Mouse (Mus musculus): ENCODE measurements around the gene Tcp10c. TPM values are rescaled to one million over a fixed set of nuclear protein-coding genes. Genes with fewer than 3 reads are reported as not detected.
"Not testable (repeated sequence)": the region's sequence is repeated elsewhere in the genome, so short reads cannot be mapped to it uniquely, and the experiment has no call there.

Gene Tcp10c
- polyA plus RNA-seq, 1 experiment from 2014 or later = not detected

- H3K4me1 ChIP-seq (ENCODE audit: control insufficient read depth, insufficient read depth, low read length); H3K9ac ChIP-seq (replicated peaks; ENCODE audit: low read length); H3K27me3 ChIP-seq (ENCODE audit: control insufficient read depth, insufficient read depth, low read length); H3K4me3 ChIP-seq (ENCODE audit: low read depth, low read length); H3K4me2 ChIP-seq (ENCODE audit: low read depth, low read length); ATAC-seq (replicated peaks; ENCODE audit: insufficient number of reproducible peaks, low FRiP score, low TSS enrichment, low read depth); H3K9me3 ChIP-seq (replicated peaks; ENCODE audit: control insufficient read depth, low read length); H3K27ac ChIP-seq (replicated peaks; ENCODE audit: low read depth, low read length); DNase-seq (ENCODE audit: low spot score); H3K36me3 ChIP-seq (replicated peaks; ENCODE audit: control insufficient read depth, insufficient read depth, low read depth, low read length): not testable (repeated sequence)
- 84% methylated on average over 4 of the region's 5 CpGs for WGBS
Measured at GRCm38 (mm10) chr17:13399961-13400360, 45.6 kb downstream of the Tcp10c start.

DNA sequence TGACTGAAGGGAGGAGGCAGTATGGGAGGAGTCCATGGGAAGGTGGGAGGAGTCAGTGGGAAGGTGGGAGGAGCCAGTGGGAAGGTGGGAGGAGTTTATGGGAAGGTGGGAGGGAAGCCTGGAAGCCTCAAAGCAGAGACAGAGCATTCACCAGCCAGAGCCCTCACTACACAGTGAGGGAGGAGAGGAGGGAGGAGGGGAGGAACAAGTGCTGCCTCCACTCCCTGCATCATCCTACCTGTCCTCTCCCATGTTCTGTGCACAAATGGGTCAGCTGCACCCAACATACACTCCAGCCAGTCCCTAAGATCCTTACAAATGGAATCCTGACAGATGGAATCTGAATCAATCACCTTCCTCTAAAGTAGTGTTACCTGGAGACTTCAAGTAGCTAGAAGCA is 47.7 kb downstream of the Tcp10c start:
- H3K9ac ChIP-seq (replicated peaks; ENCODE audit: low read length); DNase-seq (ENCODE audit: low spot score); H3K4me3 ChIP-seq (ENCODE audit: low read depth, low read length); H3K27me3 ChIP-seq (ENCODE audit: control insufficient read depth, insufficient read depth, low read length); H3K27ac ChIP-seq (replicated peaks; ENCODE audit: low read depth, low read length); H3K4me2 ChIP-seq (ENCODE audit: low read depth, low read length); ATAC-seq (replicated peaks; ENCODE audit: insufficient number of reproducible peaks, low FRiP score, low TSS enrichment, low read depth); H3K4me1 ChIP-seq (ENCODE audit: control insufficient read depth, insufficient read depth, low read length); H3K9me3 ChIP-seq (replicated peaks; ENCODE audit: control insufficient read depth, low read length); H3K36me3 ChIP-seq (replicated peaks; ENCODE audit: control insufficient read depth, insufficient read depth, low read depth, low read length): not testable (repeated sequence)

GRCm38 (mm10) chr17:13403527-13404131 is 49.3 kb downstream of the Tcp10c start:
- H3K4me2 ChIP-seq (ENCODE audit: low read depth, low read length); H3K9me3 ChIP-seq (replicated peaks; ENCODE audit: control insufficient read depth, low read length); H3K36me3 ChIP-seq (replicated peaks; ENCODE audit: control insufficient read depth, insufficient read depth, low read depth, low read length); H3K27ac ChIP-seq (replicated peaks; ENCODE audit: low read depth, low read length); H3K9ac ChIP-seq (replicated peaks; ENCODE audit: low read length); DNase-seq (ENCODE audit: low spot score); H3K4me3 ChIP-seq (ENCODE audit: low read depth, low read length); H3K27me3 ChIP-seq (ENCODE audit: control insufficient read depth, insufficient read depth, low read length); ATAC-seq (replicated peaks; ENCODE audit: insufficient number of reproducible peaks, low FRiP score, low TSS enrichment, low read depth); H3K4me1 ChIP-seq (ENCODE audit: control insufficient read depth, insufficient read depth, low read length): not testable (repeated sequence)
- 78% methylated on average over 5 of the region's 5 CpGs for WGBS

GRCm38 (mm10) chr17:13406023-13406422 is 51.7 kb downstream of the Tcp10c start:
- not testable (repeated sequence) for H3K4me2 ChIP-seq (ENCODE audit: low read depth, low read length); H3K9me3 ChIP-seq (replicated peaks; ENCODE audit: control insufficient read depth, low read length); H3K9ac ChIP-seq (replicated peaks; ENCODE audit: low read length); H3K27me3 ChIP-seq (ENCODE audit: control insufficient read depth, insufficient read depth, low read length); H3K27ac ChIP-seq (replicated peaks; ENCODE audit: low read depth, low read length); H3K4me1 ChIP-seq (ENCODE audit: control insufficient read depth, insufficient read depth, low read length); DNase-seq (ENCODE audit: low spot score); H3K4me3 ChIP-seq (ENCODE audit: low read depth, low read length); ATAC-seq (replicated peaks; ENCODE audit: insufficient number of reproducible peaks, low FRiP score, low TSS enrichment, low read depth); H3K36me3 ChIP-seq (replicated peaks; ENCODE audit: control insufficient read depth, insufficient read depth, low read depth, low read length)
- 83% methylated on average over 3 of the region's 3 CpGs for WGBS

- not testable (repeated sequence) for H3K27ac ChIP-seq (replicated peaks; ENCODE audit: low read depth, low read length); H3K36me3 ChIP-seq (replicated peaks; ENCODE audit: control insufficient read depth, insufficient read depth, low read depth, low read length); H3K4me1 ChIP-seq (ENCODE audit: control insufficient read depth, insufficient read depth, low read length); H3K4me2 ChIP-seq (ENCODE audit: low read depth, low read length); H3K4me3 ChIP-seq (ENCODE audit: low read depth, low read length); ATAC-seq (replicated peaks; ENCODE audit: insufficient number of reproducible peaks, low FRiP score, low TSS enrichment, low read depth); DNase-seq (ENCODE audit: low spot score); H3K27me3 ChIP-seq (ENCODE audit: control insufficient read depth, insufficient read depth, low read length); H3K9ac ChIP-seq (replicated peaks; ENCODE audit: low read length); H3K9me3 ChIP-seq (replicated peaks; ENCODE audit: control insufficient read depth, low read length)
- WGBS = 88% methylated on average over 5 of the region's 6 CpGs
Measured at GRCm38 (mm10) chr17:13406701-13407100, 52.3 kb downstream of the Tcp10c start.

- H3K27me3 ChIP-seq (ENCODE audit: control insufficient read depth, insufficient read depth, low read length); H3K4me2 ChIP-seq (ENCODE audit: low read depth, low read length); DNase-seq (ENCODE audit: low spot score); H3K36me3 ChIP-seq (replicated peaks; ENCODE audit: control insufficient read depth, insufficient read depth, low read depth, low read length); H3K4me1 ChIP-seq (ENCODE audit: control insufficient read depth, insufficient read depth, low read length); H3K9ac ChIP-seq (replicated peaks; ENCODE audit: low read length); H3K4me3 ChIP-seq (ENCODE audit: low read depth, low read length); ATAC-seq (replicated peaks; ENCODE audit: insufficient number of reproducible peaks, low FRiP score, low TSS enrichment, low read depth); H3K27ac ChIP-seq (replicated peaks; ENCODE audit: low read depth, low read length); H3K9me3 ChIP-seq (replicated peaks; ENCODE audit: control insufficient read depth, low read length): not testable (repeated sequence)
- 94% methylated on average over 3 of the region's 4 CpGs for WGBS
Measured at GRCm38 (mm10) chr17:13407621-13408256, 53.4 kb downstream of the Tcp10c start.

DNA sequence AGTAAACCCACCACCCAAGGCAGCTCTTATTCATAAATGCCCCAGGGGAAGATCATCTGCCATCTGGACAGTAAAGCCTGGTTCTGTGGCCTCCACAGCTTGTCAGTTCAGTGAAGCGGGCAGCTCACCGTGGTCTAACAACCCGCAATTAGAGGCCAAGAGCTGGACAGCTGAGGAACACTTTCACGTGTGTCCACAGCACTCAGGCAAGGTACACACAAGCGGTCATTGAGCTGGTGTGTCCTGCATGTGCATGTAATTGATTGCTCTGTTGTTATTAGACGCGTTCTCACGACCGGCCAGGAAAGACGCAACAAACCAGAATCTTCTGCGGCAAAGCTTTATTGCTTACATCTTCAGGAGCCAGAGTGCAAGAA is 53.9 kb downstream of the Tcp10c start:
- not testable (repeated sequence) for H3K4me3 ChIP-seq (ENCODE audit: low read depth, low read length); H3K27me3 ChIP-seq (ENCODE audit: control insufficient read depth, insufficient read depth, low read length); H3K36me3 ChIP-seq (replicated peaks; ENCODE audit: control insufficient read depth, insufficient read depth, low read depth, low read length); H3K4me1 ChIP-seq (ENCODE audit: control insufficient read depth, insufficient read depth, low read length); H3K27ac ChIP-seq (replicated peaks; ENCODE audit: low read depth, low read length); H3K9ac ChIP-seq (replicated peaks; ENCODE audit: low read length); ATAC-seq (replicated peaks; ENCODE audit: insufficient number of reproducible peaks, low FRiP score, low TSS enrichment, low read depth); H3K9me3 ChIP-seq (replicated peaks; ENCODE audit: control insufficient read depth, low read length); H3K4me2 ChIP-seq (ENCODE audit: low read depth, low read length); DNase-seq (ENCODE audit: low spot score)
- WGBS = 94% methylated on average over 9 of the region's 11 CpGs

DNA sequence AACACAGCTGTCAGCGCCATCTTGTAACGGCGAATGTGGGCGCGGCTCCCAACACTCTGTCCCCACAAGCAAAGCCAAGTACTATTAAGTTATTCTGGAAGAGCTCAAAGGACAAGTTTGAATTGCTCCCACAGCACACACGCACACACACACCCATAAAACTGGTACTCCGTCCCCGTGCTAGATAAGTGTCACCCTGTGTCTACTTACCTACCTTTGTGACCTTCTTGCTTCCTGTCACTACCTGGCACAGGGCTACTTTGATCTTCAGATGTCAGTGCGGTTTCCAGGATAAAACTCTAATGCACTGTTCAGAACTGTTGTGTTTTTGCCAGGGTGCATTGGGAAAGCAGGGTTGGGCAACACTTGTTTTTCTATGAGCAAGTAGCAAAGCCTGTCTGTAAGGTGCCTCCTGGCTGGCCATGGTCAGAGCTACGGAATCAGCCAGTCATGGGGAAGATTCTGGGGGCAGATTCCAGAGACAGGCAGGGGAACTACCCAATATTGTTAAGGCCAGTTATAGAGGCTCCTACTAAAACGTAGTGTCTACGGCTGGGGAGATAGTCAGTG is 66.7 kb downstream of the Tcp10c start:
- not testable (repeated sequence) for H3K4me3 ChIP-seq (ENCODE audit: low read depth, low read length)

More for the DNA sequence above, 66.7 kb downstream of the Tcp10c start:
- not testable (repeated sequence) for H3K9me3 ChIP-seq (replicated peaks; ENCODE audit: control insufficient read depth, low read length); H3K27ac ChIP-seq (replicated peaks; ENCODE audit: low read depth, low read length); H3K4me1 ChIP-seq (ENCODE audit: control insufficient read depth, insufficient read depth, low read length); H3K4me2 ChIP-seq (ENCODE audit: low read depth, low read length); DNase-seq (ENCODE audit: low spot score); H3K27me3 ChIP-seq (ENCODE audit: control insufficient read depth, insufficient read depth, low read length); H3K9ac ChIP-seq (replicated peaks; ENCODE audit: low read length); H3K36me3 ChIP-seq (replicated peaks; ENCODE audit: control insufficient read depth, insufficient read depth, low read depth, low read length); ATAC-seq (replicated peaks; ENCODE audit: insufficient number of reproducible peaks, low FRiP score, low TSS enrichment, low read depth)
- 91% methylated on average over 9 of the region's 12 CpGs for WGBS

Measured in embryonic facial prominence, embryonic 11.5 days (tissue).